Mouse (Mus musculus): Measurements from ENCODE around the gene Imp4.

Gene Imp4

GRCm38 (mm10) chr1:34462766-34463165 lies 23.1 kb downstream of the Imp4 start:
- peak; percentile 87 for DNase-seq

- DNase-seq = no peak
Observed at GRCm38 (mm10) chr1:34464310-34464817, 24.7 kb downstream of the Imp4 start.

DNA sequence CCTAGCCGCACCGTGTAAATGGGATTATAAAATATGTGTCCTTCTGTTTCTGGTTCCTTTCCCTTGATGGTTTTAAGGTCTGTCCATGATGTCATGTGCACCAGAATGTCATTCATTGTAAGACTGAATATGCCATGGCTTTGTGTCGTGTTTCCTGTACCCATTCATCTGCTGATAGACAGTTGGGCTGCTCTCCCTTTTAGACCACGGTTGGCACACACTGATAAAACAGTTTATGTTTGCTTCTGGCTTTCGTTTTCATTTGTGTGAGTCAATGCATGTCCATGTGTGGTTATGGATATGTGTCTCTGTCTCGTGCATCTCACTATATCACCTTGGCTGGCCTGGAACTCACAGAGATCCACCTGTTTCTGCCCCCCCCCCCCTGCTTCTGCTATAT lies 25.8 kb downstream of the Imp4 start:
- no peak for DNase-seq

- no peak for DNase-seq
Observed at GRCm38 (mm10) chr1:34468051-34468450, 28.4 kb downstream of the Imp4 start.

DNA sequence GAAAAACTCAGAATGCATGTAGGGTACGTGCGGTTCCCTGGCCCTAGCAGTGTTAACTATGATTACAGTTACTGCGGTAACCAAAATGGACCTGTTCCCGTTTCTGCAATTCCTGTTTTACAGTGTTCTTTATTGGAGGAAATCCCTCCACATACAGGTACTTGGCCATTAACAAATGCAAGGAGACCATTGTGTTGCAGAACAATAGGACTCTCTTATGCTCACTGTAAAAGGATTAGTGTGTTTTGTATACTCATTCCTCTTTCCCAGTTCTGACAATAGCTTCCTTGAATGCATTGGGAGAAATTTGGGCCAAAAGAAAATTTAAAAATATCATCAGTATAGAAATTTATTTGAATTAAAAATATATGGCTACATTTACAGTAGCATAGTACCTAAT lies 28.8 kb downstream of the Imp4 start:
- DNase-seq = no peak

DNA sequence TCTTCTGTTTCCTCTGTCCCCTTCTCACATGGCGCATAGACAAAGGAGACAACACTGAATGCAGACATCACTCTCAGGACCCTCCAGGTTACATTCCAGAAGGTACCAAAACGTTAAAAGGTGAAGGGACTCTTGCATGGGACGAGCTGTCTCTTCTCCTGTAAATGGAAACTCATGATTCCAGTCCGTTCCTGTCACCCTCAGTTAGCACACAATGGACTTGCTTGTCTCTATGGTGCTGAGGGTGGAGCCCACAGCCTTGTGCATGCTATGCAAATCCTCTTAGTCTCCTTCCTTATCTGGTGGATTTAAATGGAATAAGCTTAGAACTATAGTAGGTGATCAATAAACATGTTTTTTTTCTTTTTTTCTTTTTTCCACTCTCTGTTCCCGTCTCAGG lies 30.1 kb downstream of the Imp4 start:
- DNase-seq = no peak

GRCm38 (mm10) chr1:34472427-34473300 lies 33.0 kb downstream of the Imp4 start:
- peak; percentile 57 for DNase-seq

- DNase-seq = no peak
Observed at GRCm38 (mm10) chr1:34478891-34479655, 39.4 kb downstream of the Imp4 start.

DNA sequence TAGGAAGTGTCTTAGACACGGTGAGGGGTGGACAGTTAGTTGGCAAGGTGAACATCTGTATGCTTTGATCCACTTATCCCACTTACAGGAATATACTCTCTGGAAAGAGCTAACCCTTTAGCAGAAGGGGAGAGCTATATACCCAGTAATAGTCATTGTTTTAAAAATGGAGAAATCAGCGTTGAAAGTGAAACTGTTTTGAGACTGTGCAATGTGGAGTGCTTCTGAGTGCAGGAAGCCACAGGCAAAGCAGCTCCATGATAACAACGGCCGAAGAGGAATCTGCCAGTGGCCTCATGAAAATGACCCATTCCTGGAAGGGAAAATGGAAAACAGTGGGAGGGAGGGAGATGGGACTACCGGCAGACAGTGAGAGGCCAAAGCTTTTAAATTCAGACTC lies 41.1 kb downstream of the Imp4 start:
- no peak for DNase-seq

- no peak for DNase-seq
Observed at GRCm38 (mm10) chr1:34481920-34482669, 42.4 kb downstream of the Imp4 start.

DNA sequence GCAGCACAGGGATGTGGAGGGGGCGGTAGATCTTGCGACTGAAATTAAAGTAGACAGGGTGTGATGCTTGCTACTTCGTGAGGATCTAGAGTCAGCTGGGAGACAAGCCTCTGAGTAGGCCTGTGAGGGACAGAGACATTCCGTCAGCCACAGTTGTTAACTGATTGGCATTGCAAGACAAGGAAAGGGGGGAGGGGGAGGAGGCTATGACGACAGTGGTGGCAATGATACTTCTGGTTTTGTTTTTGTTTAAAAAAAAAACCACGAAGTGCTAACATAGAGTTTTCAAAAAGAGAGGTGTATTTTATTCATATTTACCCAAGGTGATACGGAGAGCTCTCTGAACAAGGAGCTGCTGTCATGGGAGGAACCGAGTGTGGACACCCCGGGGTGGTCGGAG lies 44.8 kb downstream of the Imp4 start:
- DNase-seq = no peak

DNA sequence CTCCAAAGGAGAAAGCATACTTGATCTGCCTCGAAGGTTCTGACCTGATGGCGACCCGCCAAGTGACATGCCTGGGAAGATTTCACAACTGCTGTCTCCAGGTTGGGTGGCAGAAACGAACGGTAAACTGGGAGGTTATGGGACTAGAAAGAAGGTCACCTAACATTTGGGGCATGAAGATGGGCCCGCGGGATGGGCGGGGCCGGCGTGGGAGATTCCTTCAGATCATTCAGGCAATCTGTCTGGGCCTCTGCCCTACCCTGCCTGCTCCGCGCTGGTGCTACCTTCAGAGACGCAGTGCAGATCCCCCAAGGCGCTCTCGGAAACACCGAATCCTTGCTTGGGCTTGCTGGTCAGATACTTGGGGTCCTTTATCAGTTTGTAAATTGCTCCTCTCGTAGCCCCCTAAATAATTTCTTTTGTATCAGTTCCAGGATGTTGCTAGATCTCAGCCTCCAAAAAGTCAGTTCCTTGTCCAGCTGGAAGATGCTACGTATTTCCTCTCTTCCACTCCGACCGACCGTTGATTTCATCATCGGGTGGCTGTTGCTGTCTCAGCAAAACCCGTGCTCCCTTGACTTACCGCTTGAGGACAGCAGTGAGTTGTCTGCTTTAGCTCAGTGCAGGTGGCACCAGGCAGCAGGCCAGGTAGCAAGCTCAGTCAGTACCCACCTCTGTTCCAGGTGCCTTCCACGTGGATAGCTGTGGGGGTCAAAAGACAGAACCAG lies 46.0 kb downstream of the Imp4 start:
- peak; percentile 64 for DNase-seq

DNA sequence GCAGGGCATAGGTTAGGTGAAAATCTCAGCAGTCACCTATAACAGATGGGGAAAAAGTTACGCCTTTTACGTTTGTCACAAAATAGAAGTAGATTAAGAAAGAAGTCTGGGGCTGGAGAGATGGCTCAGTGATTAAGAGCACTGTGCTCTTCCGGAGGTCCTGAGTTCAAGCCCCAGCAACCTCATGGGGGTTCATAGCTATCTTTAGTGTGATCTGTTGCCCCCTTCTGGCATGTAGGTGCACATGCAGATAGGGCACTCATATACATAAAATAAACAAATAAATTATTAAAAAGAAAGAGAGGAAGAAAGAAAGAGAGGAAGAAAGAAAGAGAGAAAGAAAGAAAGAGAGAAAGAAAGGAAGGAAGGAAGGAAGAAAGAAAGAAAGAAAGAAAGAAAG lies 47.7 kb downstream of the Imp4 start:
- DNase-seq = no peak

DNA sequence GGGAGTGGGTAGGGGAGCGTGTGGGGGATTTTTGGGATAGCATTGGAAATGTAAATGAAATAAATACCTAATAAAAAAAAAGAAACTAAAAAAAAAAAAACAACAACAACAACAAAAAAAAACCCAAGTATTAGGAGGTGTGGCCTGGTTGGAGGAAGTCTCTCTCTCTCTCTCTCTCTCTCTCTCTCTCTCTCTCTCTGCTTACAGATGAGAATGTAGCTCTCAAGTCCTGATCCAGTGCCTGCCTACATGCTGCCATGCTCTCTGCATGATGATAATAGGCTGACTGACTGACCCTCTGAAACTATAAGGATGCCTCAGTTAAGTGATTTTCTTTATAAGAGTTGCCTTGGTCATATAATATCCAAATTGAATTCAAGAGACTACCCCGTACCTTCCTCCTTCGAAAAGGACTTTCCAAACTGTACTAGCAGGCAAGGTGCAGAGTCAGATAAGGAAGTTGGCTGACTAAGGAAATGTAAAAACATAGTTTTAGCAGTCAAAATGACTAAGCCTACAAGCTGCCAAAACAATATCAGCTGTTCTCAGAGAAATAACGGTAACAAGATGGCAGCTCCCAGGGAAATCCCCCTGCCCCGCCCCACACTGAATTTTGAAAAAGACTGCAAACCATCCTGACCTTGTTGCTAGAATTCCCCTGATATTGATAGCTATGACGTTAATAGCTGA lies 50.3 kb downstream of the Imp4 start:
- no peak for DNase-seq

- DNase-seq = no peak
Observed at GRCm38 (mm10) chr1:34491480-34491879, 51.8 kb downstream of the Imp4 start.

All from retina, postnatal 1 day (tissue).